Mouse (Mus musculus): ENCODE measurements around the gene Tprn.

Tprn gene

GRCm38 (mm10) chr2:25265897-25266656, 3.7 kb downstream of the Tprn start:
- peak; percentile 40 to 71 for DNase-seq (ENCODE audit: low spot score in 2 of 2)

GRCm38 (mm10) chr2:25266720-25267119, 4.3 kb downstream of the Tprn start:
- DNase-seq (ENCODE audit: low spot score in 2 of 2): peak; percentile 36 to 46

GRCm38 (mm10) chr2:25267241-25267640, 4.8 kb downstream of the Tprn start:
- DNase-seq (ENCODE audit: low spot score in 2 of 2): no peak

- DNase-seq (ENCODE audit: low spot score in 2 of 2): no peak
Measured at GRCm38 (mm10) chr2:25267746-25268309, 5.4 kb downstream of the Tprn start.

- peak; percentile 95 to 96 for DNase-seq (ENCODE audit: low spot score in 2 of 2)
Measured at GRCm38 (mm10) chr2:25271827-25272511, 9.6 kb downstream of the Tprn start, which contains the start of the genes Ssna1 and Anapc2. Ssna1 (minus strand) TSS chr2:25272438. Anapc2 (plus strand) TSS chr2:25272478.

- DNase-seq (ENCODE audit: low spot score in 2 of 2): no peak
Measured at GRCm38 (mm10) chr2:25272515-25272914, 10.1 kb downstream of the Tprn start.

GRCm38 (mm10) chr2:25273010-25273409, 10.6 kb downstream of the Tprn start:
- no peak for DNase-seq (ENCODE audit: low spot score in 2 of 2)

GRCm38 (mm10) chr2:25278928-25279882, 16.8 kb downstream of the Tprn start:
- DNase-seq (ENCODE audit: low spot score in 2 of 2): peak in 1 of 2 experiments; percentile 66

- DNase-seq (ENCODE audit: low spot score in 2 of 2): no peak
Measured at GRCm38 (mm10) chr2:25285551-25285950, 23.1 kb downstream of the Tprn start.

GRCm38 (mm10) chr2:25286314-25286713, 23.9 kb downstream of the Tprn start:
- DNase-seq (ENCODE audit: low spot score in 2 of 2): no peak

GRCm38 (mm10) chr2:25286837-25287636, 24.6 kb downstream of the Tprn start:
- no peak for DNase-seq (ENCODE audit: low spot score in 2 of 2)

- DNase-seq (ENCODE audit: low spot score in 2 of 2): no peak
Measured at GRCm38 (mm10) chr2:25287927-25288649, 25.7 kb downstream of the Tprn start, which contains the start of gene Tmem210. Tmem210 (plus strand) TSS chr2:25288145.

GRCm38 (mm10) chr2:25288734-25289345, 26.4 kb downstream of the Tprn start:
- DNase-seq (ENCODE audit: low spot score in 2 of 2): no peak

GRCm38 (mm10) chr2:25289651-25290050, 27.2 kb downstream of the Tprn start, which contains the start of gene Lrrc26:
Lrrc26 (plus strand) TSS chr2:25289915.
- no peak for DNase-seq (ENCODE audit: low spot score in 2 of 2)

GRCm38 (mm10) chr2:25290101-25290815, 27.8 kb downstream of the Tprn start:
- no peak for DNase-seq (ENCODE audit: low spot score in 2 of 2)

- DNase-seq (ENCODE audit: low spot score in 2 of 2): no peak
Measured at GRCm38 (mm10) chr2:25290816-25291130, 28.4 kb downstream of the Tprn start.

GRCm38 (mm10) chr2:25291184-25292053, 29.0 kb downstream of the Tprn start:
- no peak for DNase-seq (ENCODE audit: low spot score in 2 of 2)

GRCm38 (mm10) chr2:25292054-25292544, 29.7 kb downstream of the Tprn start:
- DNase-seq (ENCODE audit: low spot score in 2 of 2): peak in 1 of 2 experiments; percentile 29

Data from heart, adult 9 months (tissue).